Mouse (Mus musculus): Measurements from ENCODE around the gene Tspan10. TPM values are rescaled to one million over a fixed set of nuclear protein-coding genes. Genes with fewer than 3 reads are reported as not detected.
"Not testable (repeated sequence)": the region's sequence is repeated elsewhere in the genome, so short reads cannot be mapped to it uniquely, and the experiment has no call there.

Gene Tspan10
- under 1 TPM in 1 of 3 experiments, not detected in 2; 0.28 TPM for polyA plus RNA-seq (2017; shearing (Covaris generic))

- no peak for ATAC-seq
Measured at GRCm38 (mm10) chr11:120442344-120442743, at the start of gene Tspan10. Gene Tspan10, plus strand, starts transcription at chr11:120442644.

GRCm38 (mm10) chr11:120395661-120396060, 46.8 kb upstream of the Tspan10 start:
- ATAC-seq: no peak

- no peak for ATAC-seq
Measured at GRCm38 (mm10) chr11:120397602-120398001, 44.8 kb upstream of the Tspan10 start.

- no peak for ATAC-seq
Measured at GRCm38 (mm10) chr11:120399319-120399718, 43.1 kb upstream of the Tspan10 start.

DNA sequence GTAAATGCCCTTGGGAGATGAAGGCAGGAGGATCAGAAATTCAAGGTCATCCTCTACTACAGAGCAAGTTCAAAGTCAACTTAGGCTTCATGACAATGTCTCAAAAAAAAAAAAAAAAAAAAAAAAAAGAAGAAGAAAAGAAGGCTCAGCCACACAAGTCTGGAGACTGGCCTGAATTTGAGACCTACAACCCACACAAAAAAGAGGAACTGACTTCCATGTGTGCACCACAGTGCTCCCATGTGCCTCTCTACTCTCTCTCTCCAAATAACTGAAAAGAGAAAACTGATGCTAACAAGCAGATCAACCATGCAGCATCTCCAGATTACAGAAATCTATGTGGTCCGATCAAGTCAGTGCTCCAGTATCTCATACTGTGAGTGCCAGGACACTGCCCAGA, 37.6 kb upstream of the Tspan10 start:
- ATAC-seq: no peak

GRCm38 (mm10) chr11:120405867-120406266, 36.6 kb upstream of the Tspan10 start:
- ATAC-seq: no peak

GRCm38 (mm10) chr11:120406445-120406844, 36.0 kb upstream of the Tspan10 start:
- no peak for ATAC-seq

DNA sequence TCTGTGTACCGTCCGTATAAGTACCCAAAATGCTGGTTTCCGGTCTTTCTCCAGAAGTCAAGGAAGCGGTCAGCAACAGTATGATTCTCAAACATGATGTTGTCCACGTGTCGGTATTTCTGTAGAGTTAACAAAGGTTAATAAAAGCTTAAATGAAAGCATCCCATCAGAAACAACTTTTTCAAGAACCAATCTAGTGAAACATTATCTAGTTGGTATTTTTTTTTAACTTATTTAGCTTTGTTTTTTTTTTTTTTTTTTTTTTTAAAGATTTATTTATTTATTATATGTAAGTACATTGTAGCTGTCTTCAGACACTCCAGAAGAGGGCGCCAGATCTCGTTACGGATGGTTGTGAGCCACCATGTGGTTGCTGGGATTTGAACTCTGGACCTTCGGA, 28.8 kb upstream of the Tspan10 start:
- not testable (repeated sequence) for ATAC-seq

DNA sequence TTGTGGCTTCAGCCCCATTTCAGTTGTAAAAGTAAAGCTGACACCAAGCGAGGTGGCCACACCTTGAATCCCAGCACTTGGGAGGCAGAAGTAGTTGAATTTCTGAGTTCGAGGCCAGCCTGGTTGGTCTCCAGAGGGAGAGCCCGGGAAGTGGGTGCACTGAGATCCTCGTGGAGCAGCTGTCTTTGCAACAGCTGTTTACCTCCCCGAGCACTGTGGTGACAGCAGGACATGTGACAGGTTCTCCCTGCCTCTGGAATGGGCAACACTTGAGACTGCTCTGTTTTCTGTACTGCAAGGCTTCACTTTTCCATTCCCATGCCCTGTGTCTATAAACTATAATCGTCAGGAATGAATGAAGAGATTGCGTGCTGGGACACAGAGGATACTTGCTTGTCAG, 24.6 kb upstream of the Tspan10 start:
- no peak for ATAC-seq

DNA sequence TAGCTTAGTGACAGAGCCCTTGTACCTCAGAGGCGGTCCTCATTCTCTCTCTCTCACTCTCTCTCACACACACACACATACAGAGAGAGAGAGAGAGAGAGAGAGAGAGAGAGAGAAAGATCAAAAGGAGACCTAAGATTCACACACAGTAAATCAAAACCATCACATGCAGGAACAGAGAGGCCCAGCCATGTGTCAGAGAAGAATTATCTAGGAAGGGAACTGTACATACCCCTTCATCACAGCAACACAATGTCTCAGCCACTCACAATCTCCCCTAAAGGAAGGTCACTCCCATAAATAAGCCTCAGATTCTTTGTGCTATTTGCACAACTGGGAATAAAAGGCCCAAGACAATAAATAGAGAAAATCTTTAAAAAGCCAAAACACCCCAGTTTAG, 23.9 kb upstream of the Tspan10 start:
- ATAC-seq: no peak

DNA sequence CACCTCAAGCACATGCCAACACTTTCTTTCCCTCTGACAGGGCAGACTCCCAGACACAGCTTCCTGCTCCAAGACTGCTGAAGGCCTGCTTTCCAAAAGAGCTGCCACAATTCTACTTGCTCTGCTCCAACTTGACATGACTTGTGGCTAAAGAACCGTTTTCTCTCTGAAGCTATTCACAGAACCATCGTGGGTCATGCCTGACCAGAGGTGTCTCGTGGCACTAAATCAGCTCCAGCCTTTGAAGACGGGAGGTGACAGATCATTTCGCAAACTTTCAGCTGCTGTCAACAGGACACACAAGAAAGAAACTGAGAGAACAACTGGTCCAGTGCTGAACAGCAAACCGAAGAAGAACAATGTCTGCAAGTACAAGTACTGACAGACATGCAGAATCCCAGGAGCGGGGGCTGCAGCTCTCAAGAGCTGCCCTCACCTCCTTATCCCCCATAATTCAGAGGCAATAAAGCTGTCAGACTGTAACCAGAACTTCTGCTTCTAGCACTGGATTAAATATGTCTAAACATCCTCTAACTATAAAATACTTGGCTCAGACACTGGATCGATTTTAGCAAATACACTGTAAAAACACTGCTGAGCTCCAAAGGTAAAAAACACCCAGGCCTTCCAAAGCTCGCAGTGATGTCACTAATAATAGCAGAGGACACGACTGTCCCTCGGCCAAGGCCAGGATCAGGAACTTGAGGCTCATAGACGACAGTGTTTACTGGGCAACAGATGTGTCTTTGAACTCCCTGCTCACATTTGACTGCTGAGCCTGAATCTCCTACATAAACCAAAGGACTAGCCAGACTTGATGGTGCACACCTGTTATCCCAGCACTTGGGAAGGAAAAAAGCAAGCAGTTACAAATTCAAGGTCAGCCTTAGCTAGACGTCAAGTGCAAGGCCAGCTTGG, 19.5 kb upstream of the Tspan10 start:
- no peak for ATAC-seq

- ATAC-seq: no peak
Measured at GRCm38 (mm10) chr11:120423569-120424295, 18.7 kb upstream of the Tspan10 start.

- ATAC-seq: no peak
Measured at GRCm38 (mm10) chr11:120426727-120427126, 15.7 kb upstream of the Tspan10 start.

GRCm38 (mm10) chr11:120437152-120437856, 5.1 kb upstream of the Tspan10 start, which contains the start of gene Nploc4:
Gene Nploc4, minus strand, starts transcription at chr11:120437708.
- peak; percentile 41 for ATAC-seq

DNA sequence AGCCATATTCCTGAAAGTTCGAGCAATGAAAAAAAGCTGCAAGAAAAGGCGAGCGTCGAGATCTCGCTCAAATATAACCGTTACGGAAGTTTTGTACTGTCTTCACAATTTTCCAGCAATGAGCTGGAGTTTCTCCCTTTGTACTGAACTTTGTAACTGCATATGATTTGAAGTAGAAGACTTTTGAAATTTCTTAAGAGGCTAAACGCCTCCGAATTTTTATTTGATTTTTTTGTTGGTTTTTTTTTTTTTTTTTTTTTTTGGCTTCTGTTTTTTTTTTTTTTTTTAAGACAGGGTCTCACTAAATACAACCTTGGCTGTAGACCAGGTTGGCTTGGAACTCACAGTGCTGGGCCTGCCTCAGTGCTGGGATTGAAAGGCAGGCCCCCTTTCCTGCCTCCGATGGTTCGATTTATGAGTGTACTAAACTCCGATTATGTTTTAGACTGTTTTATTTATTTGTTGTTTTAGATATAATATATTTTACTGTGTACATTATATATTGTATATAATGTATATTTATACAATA, 4.5 kb upstream of the Tspan10 start:
- no peak for ATAC-seq

DNA sequence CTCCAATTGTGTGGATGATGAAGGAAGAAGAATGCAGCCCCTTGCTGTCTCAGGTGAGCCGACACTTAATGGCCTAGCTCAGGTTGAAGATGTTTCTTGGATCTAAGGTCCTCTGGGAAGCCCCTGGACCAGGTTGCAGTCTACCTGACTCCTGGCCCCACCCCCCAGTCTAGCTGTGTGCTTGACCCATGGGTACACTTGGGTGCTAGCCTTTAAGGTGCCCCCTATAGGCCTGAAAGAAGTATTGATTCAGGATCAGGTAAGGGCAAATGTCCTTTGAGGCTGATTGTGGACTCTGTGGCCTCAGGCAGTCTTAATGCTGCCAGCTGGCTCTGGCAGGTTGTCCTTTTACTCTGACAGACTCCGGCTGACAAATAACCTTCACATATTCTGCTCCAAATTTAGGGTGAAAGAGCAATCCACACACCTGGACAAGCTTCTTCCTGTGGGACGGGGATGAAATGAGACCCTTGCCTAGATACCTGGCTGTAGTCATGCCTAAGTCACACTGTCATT, 379 bp downstream of the Tspan10 start:
- ATAC-seq: no peak

DNA sequence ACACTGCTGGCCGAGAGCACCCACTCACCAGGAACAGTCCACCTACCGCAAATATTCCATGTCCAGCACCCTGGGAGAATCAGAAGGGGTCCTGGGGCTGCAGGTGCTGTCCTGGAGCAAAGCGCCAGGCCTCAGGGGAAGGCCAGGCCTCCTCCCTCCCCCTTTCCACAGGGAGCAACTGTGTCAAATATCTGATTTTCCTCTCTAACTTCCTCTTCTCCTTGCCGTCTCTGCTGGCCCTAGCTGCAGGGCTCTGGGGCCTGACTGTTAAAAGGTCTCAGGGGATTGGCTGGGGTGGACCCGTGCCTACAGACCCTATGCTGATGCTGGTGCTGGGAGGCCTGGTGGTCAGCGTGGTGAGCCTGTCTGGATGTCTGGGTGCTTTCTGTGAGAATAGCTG, 1.7 kb downstream of the Tspan10 start:
- no peak for ATAC-seq

GRCm38 (mm10) chr11:120445475-120445874, 3.0 kb downstream of the Tspan10 start:
- ATAC-seq: no peak

DNA sequence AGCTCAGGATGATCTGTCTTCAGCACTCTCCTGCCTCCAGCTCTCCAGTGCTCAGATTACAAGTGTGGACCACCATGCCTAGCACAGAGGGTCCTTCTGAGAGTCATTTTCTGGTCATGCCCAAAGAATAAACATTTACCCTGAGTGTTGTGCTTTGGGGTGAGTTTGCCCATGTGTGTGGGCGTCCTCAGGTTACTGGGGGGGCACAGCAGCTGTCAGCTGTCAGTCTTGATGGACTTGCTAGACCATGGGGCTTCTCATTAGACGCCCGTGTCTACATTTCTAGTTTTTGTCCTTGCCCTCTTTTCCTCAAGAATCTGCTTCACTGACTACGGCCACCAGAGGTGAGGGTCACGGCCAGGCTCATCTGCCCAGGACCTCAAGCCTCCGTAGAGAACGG, 4.7 kb downstream of the Tspan10 start:
- no peak for ATAC-seq

DNA sequence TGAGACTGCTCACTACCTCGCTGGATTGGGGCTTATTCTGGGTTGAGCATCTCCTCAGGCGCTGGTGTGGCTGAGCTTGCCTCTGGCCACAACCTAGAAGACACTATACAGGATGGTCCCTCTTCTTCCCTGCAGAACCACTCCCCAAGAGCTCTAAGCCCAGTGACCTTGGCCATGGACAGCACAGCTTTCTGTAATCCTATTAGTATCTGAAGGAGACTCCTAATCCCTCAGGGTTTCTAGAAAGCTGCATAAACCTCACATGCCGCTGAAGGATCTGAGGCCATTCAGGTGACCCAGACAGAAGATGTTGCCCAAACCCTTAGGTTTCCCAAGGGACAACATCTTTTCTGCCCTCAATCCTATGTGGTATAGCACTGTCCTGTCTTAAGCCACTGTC, 9.8 kb downstream of the Tspan10 start:
- ATAC-seq: no peak

GRCm38 (mm10) chr11:120453306-120453705, 10.9 kb downstream of the Tspan10 start, which contains the start of gene Pde6g:
Gene Pde6g, minus strand, starts transcription at chr11:120453500.
- no peak for ATAC-seq

DNA sequence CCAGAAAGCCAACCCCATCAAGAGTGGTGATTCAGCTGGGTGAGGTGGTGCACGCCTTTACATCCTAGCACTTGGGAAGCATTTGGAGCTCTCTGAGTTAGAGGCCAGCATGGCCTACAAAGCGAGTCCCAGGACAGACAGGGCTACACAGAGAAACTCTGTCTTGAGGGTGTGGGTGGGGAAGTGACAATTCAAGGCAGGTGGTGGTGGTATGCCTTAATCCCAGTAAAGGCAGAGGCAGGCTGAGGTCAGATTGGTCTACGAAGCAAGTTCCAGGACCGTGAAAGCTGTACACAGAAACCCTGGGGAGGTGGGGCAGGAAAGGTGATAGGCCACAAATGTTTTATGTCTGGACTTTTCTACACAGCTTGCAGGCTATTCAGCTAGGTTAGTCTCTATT, 12.5 kb downstream of the Tspan10 start:
- ATAC-seq: no peak

Data from inflammation-experienced regulatory T-cells, adult 6 months (primary cell).